Mouse (Mus musculus) T-helper 2 cell (primary cell): ENCODE results near the gene Nmnat2.

Source experiments
- in situ Hi-C: fragments of 300-600 bp; cut with MboI, MseI; formaldehyde crosslinking; loops from one replicate; pipeline ENCODE4 v1.15.1; 2025; ENCODE audit warnings: high pct_unique_total_duplicates

The Nmnat2 gene

DNA sequence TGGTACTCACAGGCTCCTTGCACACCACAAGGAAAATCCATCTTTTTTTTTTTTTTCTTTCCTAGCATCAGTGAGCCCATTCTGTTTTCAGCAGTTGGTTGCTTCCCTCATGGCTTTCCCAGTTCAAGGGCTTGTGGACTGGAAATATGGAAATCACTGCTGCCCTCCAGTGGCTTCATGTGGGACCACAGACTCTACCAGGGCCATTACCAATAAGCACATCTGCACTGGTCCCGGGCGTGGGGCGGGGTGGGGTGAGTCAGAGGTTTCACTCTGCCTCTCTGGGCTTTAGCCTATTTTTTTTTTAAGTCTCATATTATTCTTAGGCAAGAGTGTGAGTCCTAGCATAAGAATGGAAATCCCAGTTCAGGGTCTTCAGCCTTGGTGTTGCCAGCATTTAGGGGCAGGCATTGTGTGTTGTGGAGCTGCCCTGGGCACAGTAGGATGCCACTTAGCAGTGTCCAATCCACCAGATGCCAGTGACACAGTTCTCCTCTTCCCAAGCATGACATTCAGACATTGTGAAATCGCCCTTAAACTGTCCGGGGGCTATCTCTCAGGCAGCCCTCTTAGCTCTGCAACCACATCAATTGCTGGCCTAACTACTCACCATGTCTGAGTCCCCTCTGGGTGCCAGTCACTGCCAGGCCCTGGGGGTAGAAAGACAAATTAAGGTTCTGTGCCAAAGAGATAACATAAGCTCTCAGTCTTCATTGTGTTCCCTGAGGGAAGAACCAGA is 137.6 kb downstream of the Nmnat2 start:
- in situ Hi-C loops, result no loop called here

GRCm38 (mm10) chr1:153093172-153093571 is 138.4 kb downstream of the Nmnat2 start:
- in situ Hi-C loops, result no loop called here

DNA sequence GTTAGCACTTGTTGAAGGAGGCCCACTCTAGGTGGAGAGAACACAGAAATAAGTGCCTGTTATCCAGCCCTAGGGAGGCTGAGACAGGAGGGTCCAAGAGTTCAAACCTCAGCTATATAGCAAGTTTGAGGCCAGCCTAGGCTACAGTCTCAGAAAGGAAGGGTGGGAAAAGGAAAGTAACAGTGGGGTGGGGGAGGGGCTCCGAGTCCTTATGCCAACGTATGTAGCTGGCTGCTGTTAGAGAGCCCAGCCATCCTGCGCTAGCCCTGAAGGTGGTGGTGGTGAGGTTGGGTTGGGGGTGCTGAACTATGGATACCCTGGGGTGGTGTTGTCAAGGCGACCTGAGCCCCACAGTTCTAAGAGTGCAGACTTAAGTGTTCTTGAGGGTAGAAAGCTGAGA is 138.8 kb downstream of the Nmnat2 start:
- in situ Hi-C loops, result no loop called here

- in situ Hi-C loops, result no loop called here
These were observed 139.7 kb downstream of the Nmnat2 start for GRCm38 (mm10) chr1:153094226-153095076.

DNA sequence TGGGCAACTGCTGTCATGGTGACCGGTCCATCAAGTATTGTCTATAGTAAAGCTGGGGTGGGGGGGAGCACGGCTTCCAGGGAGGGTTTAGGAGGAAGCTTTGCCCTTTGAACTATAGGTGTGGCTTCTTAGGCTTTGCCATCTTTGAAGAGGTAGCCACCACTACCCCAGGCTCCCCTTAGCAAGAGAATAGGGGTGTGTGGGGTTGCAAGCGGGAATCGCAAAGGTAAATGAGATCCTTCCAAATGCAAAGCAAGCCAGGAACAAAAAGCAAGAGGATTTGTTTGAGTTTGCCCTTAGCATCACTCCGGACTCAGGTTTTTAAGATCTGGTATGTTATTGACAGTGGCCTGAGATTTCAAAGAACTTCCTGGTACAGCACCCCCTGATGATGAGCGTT is 140.5 kb downstream of the Nmnat2 start:
- in situ Hi-C loops, result no loop called here

DNA sequence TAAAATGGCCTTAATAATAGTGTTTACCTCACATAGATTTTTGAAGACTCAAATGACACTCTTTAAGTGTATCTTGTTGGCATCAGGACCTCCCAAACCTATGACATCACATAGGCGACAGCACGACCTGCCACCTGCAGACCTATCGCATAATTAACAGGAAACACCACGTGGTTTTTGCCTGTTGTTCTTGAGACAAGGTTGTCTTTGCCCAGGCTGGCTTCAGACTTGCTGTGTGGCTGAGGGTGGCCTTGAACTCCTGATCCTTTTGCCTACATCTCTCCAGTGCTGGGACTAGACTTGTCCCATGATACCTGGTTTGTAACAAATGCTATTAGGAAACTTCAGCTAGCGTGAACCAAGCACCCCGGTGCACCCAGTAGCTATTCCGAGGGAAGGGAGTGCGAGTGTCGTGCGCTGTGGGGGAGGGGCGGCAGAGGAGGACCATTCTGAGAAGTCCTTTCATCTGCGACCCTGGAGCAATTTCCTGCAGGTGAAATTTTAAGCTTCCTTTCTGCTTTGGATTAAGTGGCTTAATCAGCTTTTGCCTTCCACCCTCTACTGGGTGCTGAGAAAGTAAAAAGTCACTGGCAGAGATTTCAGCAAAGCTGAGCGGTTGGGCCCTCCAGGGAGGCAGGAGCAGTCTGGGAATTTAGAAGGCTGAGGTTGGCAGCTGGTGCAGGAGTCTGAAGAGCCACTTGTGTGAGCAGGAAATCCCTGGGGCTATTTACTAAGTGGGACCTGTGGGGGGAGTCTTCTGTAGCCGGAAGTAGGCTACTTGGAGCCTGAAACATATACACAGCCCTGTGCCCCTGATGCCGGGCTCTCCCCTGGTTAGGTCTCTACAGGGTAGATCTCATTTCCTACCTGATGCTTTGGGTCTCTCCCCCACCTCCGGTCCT is 141.3 kb downstream of the Nmnat2 start:
- in situ Hi-C loops, result no loop called here

DNA sequence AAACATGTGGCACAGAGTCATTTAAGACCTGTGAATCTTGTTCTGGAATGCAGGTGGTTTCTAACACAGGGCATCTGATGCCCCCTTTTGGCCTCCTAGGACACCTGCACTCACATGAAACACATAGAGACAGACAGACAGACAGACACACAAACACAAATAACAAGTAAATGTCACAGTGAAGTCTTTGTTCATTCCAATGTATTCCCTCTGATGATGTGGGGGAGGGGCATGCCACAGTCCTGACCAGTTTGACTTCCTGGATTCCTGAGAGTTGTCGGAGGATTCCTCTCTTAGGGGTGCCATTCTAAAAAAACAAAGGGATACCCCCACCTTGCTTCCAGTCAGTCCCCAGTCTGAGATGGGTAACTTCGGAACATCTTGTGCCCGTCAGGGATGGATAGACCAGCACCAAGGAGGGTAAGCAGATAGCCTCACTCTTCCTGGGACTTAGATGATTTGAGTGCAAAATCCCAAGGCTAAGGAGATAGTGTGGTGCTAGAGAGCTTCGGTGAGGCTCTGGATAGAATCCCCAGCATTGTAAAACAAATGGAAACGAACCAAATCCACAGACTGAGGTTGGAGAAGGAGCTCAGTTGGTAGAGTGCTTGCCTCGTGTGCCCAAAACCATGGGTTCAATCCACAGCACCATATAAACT is 142.4 kb downstream of the Nmnat2 start:
- in situ Hi-C loops, result no loop called here

DNA sequence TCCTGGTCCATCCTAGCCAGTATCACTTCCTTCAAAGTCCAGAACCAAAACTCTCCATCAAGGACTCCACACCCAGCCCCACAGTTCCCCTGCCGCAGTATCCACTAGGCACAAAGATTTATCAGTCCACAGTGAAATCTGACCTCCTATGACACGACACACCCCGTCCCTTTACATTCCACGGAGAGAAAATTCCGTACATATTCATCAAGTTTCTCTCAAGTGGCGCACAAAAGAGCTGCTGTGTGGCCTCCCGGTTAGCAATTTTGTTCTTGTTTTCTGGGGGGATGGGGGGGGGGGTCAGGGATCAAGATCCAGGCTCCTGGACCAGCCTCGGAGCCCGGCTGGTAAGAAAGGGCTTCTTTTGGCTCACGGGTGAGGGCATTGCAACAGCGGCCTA is 143.8 kb downstream of the Nmnat2 start:
- in situ Hi-C loops, result no loop called here

DNA sequence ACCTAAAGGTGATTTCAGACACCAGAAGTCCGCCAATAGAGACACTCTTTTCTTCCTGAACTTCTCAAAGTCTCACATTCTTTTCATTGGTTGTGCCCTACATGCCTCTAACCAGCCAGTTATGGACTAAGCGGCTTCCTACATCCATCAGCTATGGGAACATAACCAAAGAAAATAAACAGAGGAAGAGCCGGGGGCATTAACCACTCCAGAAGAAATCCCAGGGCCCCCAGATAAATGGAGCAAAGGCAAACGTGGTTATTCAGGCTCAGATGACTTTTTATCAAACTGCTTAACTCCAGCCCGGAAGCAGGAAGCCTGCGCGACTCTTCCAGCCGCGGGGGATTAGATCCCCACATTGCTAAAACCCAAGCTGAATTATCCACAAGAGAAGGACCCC is 146.1 kb downstream of the Nmnat2 start:
- in situ Hi-C loops, result no loop called here

- in situ Hi-C loops, result no loop called here
These were observed 146.6 kb downstream of the Nmnat2 start for GRCm38 (mm10) chr1:153101327-153101880.

GRCm38 (mm10) chr1:153102296-153103185 is 147.7 kb downstream of the Nmnat2 start:
- in situ Hi-C loops, result no loop called here

DNA sequence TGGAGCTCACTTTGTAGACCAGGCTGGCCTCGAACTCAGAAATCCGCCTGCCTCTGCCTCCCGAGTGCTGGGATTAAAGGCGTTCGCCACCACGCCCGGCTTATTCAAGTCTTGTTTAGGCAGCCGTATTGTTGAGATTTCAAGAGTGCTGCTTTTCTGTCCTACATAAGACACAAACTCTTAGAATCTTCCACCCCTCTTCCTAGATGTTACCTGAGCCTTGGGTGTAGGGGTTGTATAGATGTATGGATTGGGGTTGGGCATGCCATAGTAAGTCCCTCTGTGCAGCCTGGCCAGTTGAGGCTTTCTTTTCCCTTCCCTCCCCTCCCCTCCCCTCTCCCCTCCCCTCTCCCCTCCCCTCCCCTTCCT is 148.4 kb downstream of the Nmnat2 start:
- in situ Hi-C loops, result no loop called here

GRCm38 (mm10) chr1:153104804-153105203 is 150.0 kb downstream of the Nmnat2 start:
- in situ Hi-C loops, result loop anchor here (5.0 kb wide), 1 partner anchor 282 kb away; no protein-coding TSS in a partner anchor

- in situ Hi-C loops, result loop anchor here (5.0 kb wide), 1 partner anchor 279 kb away; no protein-coding TSS in a partner anchor
These were observed 153.1 kb downstream of the Nmnat2 start for GRCm38 (mm10) chr1:153107866-153108265.

- in situ Hi-C loops, result loop anchor here (5.0 kb wide), 1 partner anchor 278 kb away; no protein-coding TSS in a partner anchor
These were observed 154.6 kb downstream of the Nmnat2 start for GRCm38 (mm10) chr1:153109346-153109745.

DNA sequence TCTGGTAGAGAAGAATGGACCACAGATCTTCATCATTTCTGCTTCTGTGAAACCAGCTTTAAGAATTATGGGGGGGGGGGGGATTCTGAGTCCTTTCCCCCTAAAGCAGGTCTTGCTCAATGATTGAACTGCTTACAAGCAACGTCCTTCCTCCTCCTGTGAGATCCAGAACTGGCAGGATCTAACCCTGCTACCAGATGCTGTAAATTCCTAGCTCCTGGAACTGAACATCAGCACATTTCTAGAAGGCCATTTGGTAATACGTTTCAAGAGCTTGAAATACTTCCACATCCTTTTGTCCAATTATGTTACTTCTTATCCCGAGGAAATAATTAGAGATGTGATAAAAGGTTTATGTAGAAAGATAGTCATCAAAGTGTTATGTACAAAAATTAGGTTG is 155.0 kb downstream of the Nmnat2 start:
- in situ Hi-C loops, result loop anchor here (5.0 kb wide), 1 partner anchor 277 kb away; no protein-coding TSS in a partner anchor

GRCm38 (mm10) chr1:153111596-153111995 is 156.8 kb downstream of the Nmnat2 start:
- in situ Hi-C loops, result no loop called here

DNA sequence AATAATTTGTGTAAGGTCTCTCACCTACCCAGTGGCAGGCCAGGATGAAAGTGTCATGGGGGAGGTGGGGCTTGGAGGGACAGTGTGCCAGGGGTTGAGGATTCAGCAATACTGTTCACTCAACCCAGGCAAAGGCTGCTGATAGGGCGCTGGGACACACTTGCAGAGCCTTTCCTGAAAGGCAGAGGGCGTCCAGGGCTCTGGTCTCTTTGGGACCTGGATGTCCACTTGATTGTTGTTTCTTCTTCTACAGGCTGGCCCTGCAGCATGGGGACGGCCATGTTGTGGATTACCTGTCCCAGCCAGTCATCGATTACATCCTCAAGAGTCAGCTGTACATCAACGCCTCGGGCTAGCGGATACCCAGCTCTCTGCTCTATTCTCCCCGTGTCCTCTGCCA is 160.5 kb downstream of the Nmnat2 start:
- in situ Hi-C loops, result no loop called here

DNA sequence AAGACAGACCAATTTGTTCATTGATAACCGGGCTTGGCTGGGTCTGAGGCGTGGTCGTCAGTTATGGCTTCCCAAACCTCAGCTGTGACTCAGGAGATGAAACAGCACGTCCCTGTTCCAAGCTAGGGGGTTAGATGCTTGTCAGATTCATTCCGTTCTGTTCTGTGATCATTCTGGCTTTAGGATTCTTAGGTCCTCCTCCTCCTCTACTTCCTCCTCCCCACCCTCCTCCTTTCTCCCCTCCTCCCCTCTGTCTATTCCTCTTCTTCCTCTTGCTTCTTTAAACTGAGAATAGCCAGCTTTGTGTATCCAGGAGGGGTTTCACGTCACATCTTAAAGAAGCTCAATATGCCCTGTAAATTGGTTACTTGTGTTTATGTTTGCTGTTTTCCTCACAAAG is 165.8 kb downstream of the Nmnat2 start:
- in situ Hi-C loops, result no loop called here

DNA sequence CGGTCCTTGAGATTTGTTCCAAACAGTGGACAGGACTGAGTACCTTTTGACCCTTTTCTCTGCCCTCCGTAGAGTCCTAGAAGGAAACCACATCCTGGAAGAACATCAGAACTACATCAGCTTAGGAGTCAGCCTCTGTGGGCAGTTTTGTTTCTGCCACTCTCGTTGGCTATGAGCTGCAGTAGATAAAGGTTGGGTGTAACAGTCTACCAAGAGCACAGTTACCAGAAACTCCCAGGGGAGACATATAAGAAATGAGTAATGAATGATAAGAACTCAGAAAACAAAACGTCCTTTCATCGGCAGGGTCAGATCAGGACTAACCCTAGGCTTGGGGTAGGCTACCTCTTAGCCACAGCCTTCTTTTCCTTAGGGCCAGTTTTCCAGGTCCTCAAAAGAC is 166.5 kb downstream of the Nmnat2 start:
- in situ Hi-C loops, result no loop called here
